Mouse (Mus musculus) intestine, embryonic 14.5 days (tissue): ENCODE measurements around the gene Kcnip1. TPM values are rescaled to one million over a fixed set of nuclear protein-coding genes. Genes with fewer than 3 reads are reported as not detected.
A peak's percentile ranks its signal among the peaks of the same experiment; 100 is the strongest.

Experiments
- ATAC-seq: fragments of 200-750 bp; cut with Nextera tagmentation; replicated peaks from 2 replicates; pipeline ENCODE4 v1.8.0; 2017; ENCODE audit warnings: low read depth, moderate number of reproducible peaks, moderate TSS enrichment, moderate library complexity; ENCODE audit not compliant: low FRiP score, low TSS enrichment
- DNase-seq: peaks from one replicate; pipeline ENCODE4 v3.0.0-alpha.2; 2018; ENCODE audit warnings: low spot score
- H3K27ac ChIP-seq: fragments of 300-500 bp; sonication (generic); 2 replicates; pipeline ENCODE4 v1.5.1; 2014; ENCODE audit warnings: low read depth, mild to moderate bottlenecking, control low read depth
- H3K27me3 ChIP-seq: fragments of 300-500 bp; sonication (generic); replicated peaks from 2 replicates; pipeline ENCODE4 v1.6.1; 2014; ENCODE audit warnings: low read length, control low read depth; ENCODE audit not compliant: control insufficient read depth, insufficient read depth
- H3K36me3 ChIP-seq: fragments of 300-500 bp; sonication (generic); 2 replicates; pipeline ENCODE4 v1.6.1; 2014; ENCODE audit warnings: low read length, control low read depth; ENCODE audit not compliant: control insufficient read depth, insufficient read depth
- H3K4me1 ChIP-seq: fragments of 300-500 bp; sonication (generic); replicated peaks from 2 replicates; pipeline ENCODE4 v1.6.1; 2014; ENCODE audit warnings: low read length, control low read depth, mixed read lengths; ENCODE audit not compliant: control insufficient read depth, insufficient read depth
- H3K4me2 ChIP-seq: fragments of 300-500 bp; sonication (generic); 2 replicates; pipeline ENCODE4 v1.6.1; 2014; ENCODE audit warnings: low read length
- H3K4me3 ChIP-seq: fragments of 300-500 bp; sonication (generic); 2 replicates; pipeline ENCODE4 v1.5.1; 2014; ENCODE audit warnings: low read depth, low read length, control low read depth, mixed read lengths
- H3K9ac ChIP-seq: fragments of 300-500 bp; sonication (generic); 2 replicates; pipeline ENCODE4 v1.6.1; 2014; ENCODE audit warnings: mild to moderate bottlenecking, low read length
- H3K9me3 ChIP-seq: fragments of 300-500 bp; sonication (generic); 2 replicates; pipeline ENCODE4 v1.6.1; 2016; ENCODE audit warnings: low read length, control low read depth; ENCODE audit not compliant: control insufficient read depth
- WGBS: fragments of 180-500 bp; shearing (Covaris S2); extraction: QIAGEN DNeasy Blood & Tissue Kit; methylation state at CpG from one replicate; pipeline ENCODE4 v1.1.7; 2014; 5-methylcytosine and 5-hydroxymethylcytosine counted together
- polyA plus RNA-seq: library from polyadenylated mRNA; unstranded; fragments of >200 nt; fragmentation: Nextera tagmentation; extraction: Ambion mirVana; gene quantifications from 2 replicates; pipeline ENCODE4 v1.2.1, GENCODE M21; 2014

The Kcnip1 gene
- polyA plus RNA-seq, 1 experiment from 2014 or later, result 13.1 TPM

DNA sequence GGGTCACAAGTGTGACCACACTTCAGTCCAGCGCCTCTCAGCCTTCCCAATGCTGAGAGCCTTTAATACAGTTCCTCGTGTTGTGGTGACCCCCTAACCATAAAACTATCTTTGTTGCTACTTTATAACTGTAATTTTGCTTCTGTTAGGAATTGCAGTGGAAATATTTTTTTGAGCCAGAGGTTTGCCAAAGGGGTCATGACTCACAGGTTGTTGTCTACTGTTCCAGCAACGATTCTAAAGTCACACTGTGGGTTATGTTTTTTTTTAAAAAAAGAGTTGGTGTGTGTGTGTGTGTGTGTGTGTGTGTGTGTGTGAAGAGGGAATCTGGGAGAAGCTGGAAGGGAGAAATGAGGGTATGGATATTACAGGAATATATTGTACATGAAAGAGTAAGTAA lies 337.7 kb downstream of the Kcnip1 start:
- ATAC-seq (no peak), DNase-seq (no peak)
- Histone ChIP-seq H3K9me3 (no peaks in the 10 kb centered on the region), H3K27ac (no peak overlapping the region), H3K4me2 (no peak overlapping the region), H3K4me3 (no peak overlapping the region), H3K36me3 (no peaks in the 10 kb centered on the region), H3K27me3 (no peaks in the 10 kb centered on the region), H3K4me1 (no peaks in the 10 kb centered on the region), H3K9ac (no peak overlapping the region)
- 74% methylated on average over 3 of the region's 3 CpGs for WGBS

DNA sequence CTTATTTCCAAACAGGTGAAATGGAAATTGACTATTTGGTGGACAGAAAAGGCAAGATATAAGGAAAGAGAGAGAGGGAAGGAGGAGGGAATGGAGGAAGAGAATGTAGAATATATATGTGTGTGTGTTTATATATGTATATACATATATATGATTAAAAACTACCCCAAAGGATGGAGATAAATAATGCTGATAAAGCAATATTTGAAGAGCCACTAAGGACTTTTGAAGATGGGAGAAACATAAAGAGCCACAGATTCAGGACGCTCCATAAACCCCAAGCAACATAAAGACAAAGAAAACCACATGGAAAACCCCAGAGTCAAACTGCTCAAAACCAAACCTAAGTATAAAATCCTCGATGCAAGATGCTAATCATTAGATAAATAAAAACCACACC lies 338.5 kb downstream of the Kcnip1 start:
- no peaks in the 10 kb centered on the region for H3K36me3 ChIP-seq
- no peak for ATAC-seq
- H3K9me3 ChIP-seq, result no peaks in the 10 kb centered on the region
- WGBS, result 84% methylated on average over 2 of the region's 2 CpGs
- no peak for DNase-seq
- no peak overlapping the region for H3K9ac ChIP-seq
- no peak overlapping the region for H3K4me2 ChIP-seq
- H3K27me3 ChIP-seq, result no peaks in the 10 kb centered on the region
- no peaks in the 10 kb centered on the region for H3K4me1 ChIP-seq
- no peak overlapping the region for H3K4me3 ChIP-seq
- no peak overlapping the region for H3K27ac ChIP-seq

DNA sequence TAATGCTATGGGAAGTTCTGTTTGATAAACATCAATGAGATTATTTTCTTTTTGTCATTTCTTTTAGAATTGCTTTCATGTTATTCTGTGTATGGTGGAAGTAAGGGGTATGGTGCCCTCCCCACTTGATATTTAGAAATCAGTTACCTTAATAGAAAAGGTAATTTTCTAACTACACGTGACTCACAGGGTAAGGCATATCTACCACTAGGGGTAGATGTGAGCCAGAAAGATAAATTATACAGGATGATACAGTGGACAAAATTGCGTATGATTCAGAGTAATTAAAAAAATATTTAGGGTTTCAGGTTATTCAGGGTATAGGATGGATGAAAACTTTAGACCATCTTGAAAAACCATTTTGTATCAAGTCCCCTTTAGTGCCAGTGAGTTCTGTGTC lies 343.6 kb downstream of the Kcnip1 start:
- Histone ChIP-seq H3K4me2 (no peak overlapping the region), H3K4me1 (no peaks in the 10 kb centered on the region), H3K9ac (no peak overlapping the region), H3K27ac (no peak overlapping the region), H3K9me3 (no peaks in the 10 kb centered on the region), H3K36me3 (no peaks in the 10 kb centered on the region), H3K4me3 (no peak overlapping the region), H3K27me3 (no peaks in the 10 kb centered on the region)
- ATAC-seq (no peak), DNase-seq (no peak)
- WGBS, result 69% methylated on average over 2 of the region's 2 CpGs

DNA sequence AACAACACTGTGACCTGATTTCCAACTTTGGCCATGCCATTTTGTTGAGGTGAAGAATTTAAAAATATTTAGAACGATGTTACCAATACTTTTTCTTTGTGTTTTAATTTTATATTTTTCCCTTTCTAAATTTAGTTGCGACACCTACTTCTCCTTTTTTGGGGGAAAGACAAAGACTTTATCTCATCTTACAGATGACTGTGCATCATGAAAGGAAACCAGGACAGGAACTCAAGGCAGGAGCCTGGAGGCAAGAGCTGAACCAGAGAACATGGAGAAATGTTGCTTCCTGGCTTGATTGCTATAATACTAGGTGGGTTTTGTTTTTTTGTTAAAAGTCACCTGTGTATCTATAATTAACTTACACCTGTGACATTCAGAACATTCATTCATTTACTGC lies 355.8 kb downstream of the Kcnip1 start:
- no peaks in the 10 kb centered on the region for H3K4me1 ChIP-seq
- no peaks in the 10 kb centered on the region for H3K36me3 ChIP-seq
- no peak overlapping the region for H3K9ac ChIP-seq
- H3K9me3 ChIP-seq, result no peaks in the 10 kb centered on the region
- no peak for DNase-seq
- no peak overlapping the region for H3K27ac ChIP-seq
- no peak overlapping the region for H3K4me3 ChIP-seq
- no peak overlapping the region for H3K4me2 ChIP-seq
- 92% methylated on average over 2 of the region's 2 CpGs for WGBS
- no peaks in the 10 kb centered on the region for H3K27me3 ChIP-seq
- no peak for ATAC-seq

DNA sequence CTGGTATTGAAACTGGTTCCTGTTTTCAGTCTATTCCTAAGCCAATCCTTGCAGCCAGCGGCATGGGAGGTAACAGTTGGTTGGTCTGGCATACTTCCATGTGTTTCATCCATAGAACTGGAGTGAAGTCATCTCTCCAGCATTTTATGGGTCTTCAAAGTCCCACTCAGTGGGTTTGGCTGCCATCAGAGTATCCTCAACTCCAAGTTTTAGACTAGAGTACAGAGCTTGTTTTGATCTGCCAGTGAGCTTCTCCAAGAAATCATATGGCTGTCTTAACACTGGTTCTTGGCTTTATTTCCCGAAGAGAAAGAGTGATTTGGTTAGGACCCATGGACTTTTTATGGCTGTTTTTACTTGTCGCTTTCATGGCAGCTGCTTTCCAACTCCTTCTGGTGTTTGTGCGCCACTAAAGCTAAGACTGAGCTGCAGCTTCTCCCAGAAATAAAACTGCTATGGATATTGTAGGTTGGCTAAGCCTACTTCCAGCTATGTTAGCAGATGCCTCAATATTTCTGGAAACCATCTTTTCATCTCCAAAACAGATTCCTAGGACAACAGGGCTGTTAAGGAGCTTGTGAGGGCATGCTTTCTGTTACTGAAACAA lies 365.7 kb downstream of the Kcnip1 start:
- DNase-seq, result no peak
- no peaks in the 10 kb centered on the region for H3K36me3 ChIP-seq
- no peak overlapping the region for H3K4me2 ChIP-seq
- no peak overlapping the region for H3K4me3 ChIP-seq
- ATAC-seq, result no peak
- no peaks in the 10 kb centered on the region for H3K9me3 ChIP-seq
- WGBS, result 88% methylated on average over 4 of the region's 4 CpGs
- H3K27ac ChIP-seq, result no peak overlapping the region
- H3K27me3 ChIP-seq, result no peaks in the 10 kb centered on the region
- H3K9ac ChIP-seq, result no peak overlapping the region
- no peaks in the 10 kb centered on the region for H3K4me1 ChIP-seq

DNA sequence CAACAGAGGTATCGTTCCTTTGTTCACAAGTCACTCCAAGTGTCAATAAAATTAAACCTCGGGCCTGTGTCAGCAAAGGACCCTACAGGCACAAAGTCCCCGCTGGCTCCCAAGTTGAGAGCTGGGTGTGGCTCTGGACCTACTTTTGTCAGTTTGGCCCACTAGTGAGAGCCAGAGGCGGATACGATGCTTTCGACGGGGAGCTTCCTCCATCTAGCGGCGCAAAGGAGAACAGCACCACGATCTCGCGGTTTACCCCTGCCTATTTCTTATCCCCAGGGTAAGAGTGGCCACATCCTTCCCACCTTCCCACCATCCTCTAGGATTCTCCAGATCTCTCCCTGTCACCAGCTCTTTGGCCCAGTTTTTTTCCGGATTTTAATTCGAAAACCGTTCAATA lies 378.7 kb downstream of the Kcnip1 start:
- 7% methylated on average over 15 of the region's 15 CpGs for WGBS
- H3K4me3 ChIP-seq, result no peak overlapping the region

DNA sequence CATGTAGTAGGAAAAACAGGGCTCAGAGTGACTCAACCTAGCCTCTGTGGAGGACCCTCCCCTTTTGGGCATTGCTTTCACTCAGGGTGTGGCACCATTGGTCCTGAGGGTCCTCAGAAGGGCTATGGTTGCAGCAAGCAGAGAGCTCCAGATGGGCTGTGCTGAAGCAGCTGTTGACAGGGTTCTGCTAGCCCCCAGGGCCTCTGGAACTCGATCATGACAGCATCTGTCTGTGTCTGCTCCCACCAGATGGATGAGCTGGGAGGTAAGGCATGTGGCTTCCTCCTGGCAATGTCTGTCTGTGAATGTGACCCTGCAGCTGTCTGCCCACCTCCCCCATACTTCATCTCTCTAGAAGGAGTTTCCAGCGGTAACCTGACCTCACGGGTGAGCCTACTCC lies 385.2 kb downstream of the Kcnip1 start:
- H3K4me3 ChIP-seq, result no peak overlapping the region
- no peak overlapping the region for H3K4me2 ChIP-seq
- no peaks in the 10 kb centered on the region for H3K9me3 ChIP-seq
- no peaks in the 10 kb centered on the region; the same call in 1 of the 2 replicates for H3K4me1 ChIP-seq
- no peaks in the 10 kb centered on the region for H3K27me3 ChIP-seq
- WGBS, result 12% methylated on average over 3 of the region's 3 CpGs
- no peak overlapping the region for H3K9ac ChIP-seq
- no peaks in the 10 kb centered on the region for H3K36me3 ChIP-seq
- DNase-seq (no peak), ATAC-seq (no peak)
- H3K27ac ChIP-seq, result no peak overlapping the region

More for the DNA sequence above, 378.7 kb downstream of the Kcnip1 start:
- peaks cover 5% of the 10 kb centered on the region; the same call in 1 of the 2 replicates for H3K4me1 ChIP-seq
- no peak overlapping the region for H3K4me2 ChIP-seq
- no peaks in the 10 kb centered on the region for H3K9me3 ChIP-seq
- H3K27ac ChIP-seq, result no peak overlapping the region
- no peak overlapping the region for H3K9ac ChIP-seq
- peak; percentile 88 for DNase-seq
- H3K27me3 ChIP-seq, result no peaks in the 10 kb centered on the region
- H3K36me3 ChIP-seq, result no peaks in the 10 kb centered on the region
- ATAC-seq, result peak; percentile 58

DNA sequence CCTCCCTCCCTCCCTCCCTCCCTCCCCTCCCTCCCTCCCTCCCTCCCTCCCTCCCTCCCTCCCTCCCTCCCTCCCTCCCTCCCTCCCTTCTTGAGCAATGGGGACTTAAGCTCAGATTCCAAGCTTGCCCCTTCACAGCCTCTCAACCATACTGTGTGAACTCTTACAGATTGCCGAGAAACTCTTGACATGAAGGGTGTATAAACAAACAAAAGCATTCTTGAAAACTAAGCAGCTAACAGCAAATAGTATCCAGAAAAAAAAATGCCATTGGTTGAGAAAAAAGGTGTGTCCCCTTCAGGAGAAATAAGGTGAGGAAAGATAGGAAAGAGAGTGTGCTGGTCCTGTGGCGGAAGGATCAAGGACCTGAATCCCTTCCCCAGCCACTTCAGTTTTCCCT lies 389.8 kb downstream of the Kcnip1 start:
- Histone ChIP-seq H3K9me3 (no peaks in the 10 kb centered on the region), H3K27me3 (no peaks in the 10 kb centered on the region), H3K27ac (no peak overlapping the region), H3K9ac (no peak overlapping the region), H3K4me3 (no peak overlapping the region), H3K4me1 (no peaks in the 10 kb centered on the region; the same call in 1 of the 2 replicates), H3K4me2 (no peak overlapping the region), H3K36me3 (no peaks in the 10 kb centered on the region)
- DNase-seq (no peak), ATAC-seq (no peak)
- WGBS, result 64% methylated on average over 2 of the region's 2 CpGs

DNA sequence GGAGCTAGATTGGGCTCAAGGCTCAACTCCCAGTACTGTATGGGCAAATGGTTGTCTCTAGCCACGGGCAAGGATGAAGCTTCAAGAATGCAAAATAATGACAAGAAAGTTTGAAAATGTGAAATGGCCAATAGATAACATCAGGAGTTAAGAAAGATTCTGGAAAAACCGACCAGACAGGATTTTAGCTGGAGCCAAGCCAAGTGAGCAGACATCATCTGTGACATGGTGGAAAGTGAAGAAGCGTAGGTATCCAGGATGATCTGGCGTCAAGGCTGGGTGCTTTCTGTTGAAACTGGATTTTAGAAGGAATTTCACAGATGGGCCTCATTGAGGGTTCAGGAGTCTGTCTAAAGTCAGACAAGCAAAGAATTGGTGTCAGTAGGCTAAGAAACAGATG lies 394.0 kb downstream of the Kcnip1 start, which contains the start of gene D130052B06Rik:
Gene D130052B06Rik, plus strand, starts transcription at position 317 of the 400 bp plus-strand sequence.
- Histone ChIP-seq H3K4me1 (no peaks in the 10 kb centered on the region), H3K4me2 (no peak within 1 kb of the TSS), H3K9me3 (no peaks in the 10 kb centered on the region), H3K27me3 (no peaks in the 10 kb centered on the region), H3K4me3 (no peak within 1 kb of the TSS), H3K9ac (no peak within 1 kb of the TSS), H3K36me3 (no peaks in the 10 kb centered on the region), H3K27ac (no peak within 1 kb of the TSS)
- DNase-seq (no peak), ATAC-seq (no peak)
- WGBS, result 67% methylated on average over 4 of the region's 4 CpGs
